Mouse (Mus musculus) megakaryocyte, adult 5-6 weeks (primary cell): ENCODE data around the gene 4931406C07Rik. TPM values are rescaled to one million over a fixed set of nuclear protein-coding genes. Genes with fewer than 3 reads are reported as not detected.
A peak's percentile ranks its signal among the peaks of the same experiment; 100 is the strongest.
"Not testable (repeated sequence)": the region's sequence is repeated elsewhere in the genome, so short reads cannot be mapped to it uniquely, and the experiment has no call there.

ENCODE experiments used
- ATAC-seq: 2 replicates; pipeline ENCODE4 v1.8.0; 2016; ENCODE audit warnings: mild to moderate bottlenecking, inconsistent platforms; ENCODE audit not compliant: poor library complexity, severe bottlenecking
- total RNA-seq, 2 experiments: library from RNA; stranded (forward) in 1 of 2; stranded (reverse) in 1 of 2; fragments of 153-499, 151-499 nt in 1 of 2; fragments of 221-1000, 200-1000 nt in 1 of 2; gene quantifications; 2 replicates each; pipeline versions ENCODE4 v1.2.3 to v1.2.4; 2015 to 2017

4931406C07Rik gene
- total RNA-seq (2015) (8.2 and 9.1 TPM in 2 replicates), total RNA-seq (2017) (8.0 and 8.6 TPM in 2 replicates)

DNA sequence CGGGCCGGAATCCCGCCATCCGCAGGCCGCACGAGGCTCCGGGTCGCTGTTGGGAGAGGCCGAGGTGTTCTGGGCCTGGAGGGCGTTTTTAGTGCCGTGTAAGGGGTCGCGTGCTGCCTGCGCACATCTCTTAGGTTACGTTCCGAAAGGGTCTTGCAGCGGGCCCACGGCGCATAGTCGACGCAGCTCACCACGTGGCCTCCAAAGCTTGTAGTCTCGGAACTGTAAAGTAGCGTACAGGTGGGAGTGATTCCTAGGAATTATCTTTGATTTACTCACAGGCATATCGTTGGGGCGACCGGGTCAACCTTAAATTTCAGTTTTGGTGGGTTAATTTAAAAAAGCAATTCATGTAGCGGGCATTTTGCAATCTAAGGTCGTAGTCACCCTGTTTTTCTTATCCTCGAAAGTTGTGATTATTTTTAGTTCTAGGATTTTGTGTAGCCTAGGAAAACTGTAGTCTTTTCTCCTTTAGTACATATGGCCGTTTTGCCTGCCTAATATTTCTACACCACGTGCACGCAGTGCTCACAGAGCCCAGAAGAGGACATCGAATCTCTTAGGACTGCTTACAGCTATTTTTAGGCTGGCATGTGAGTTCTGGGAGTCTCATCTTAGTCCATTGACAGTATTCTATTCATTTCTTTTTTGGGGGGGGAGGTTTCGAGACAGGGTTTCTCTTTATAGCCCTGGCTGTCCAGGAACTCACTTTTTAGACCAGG lies at the start of gene 4931406C07Rik:
Gene 4931406C07Rik, minus strand, starts transcription at position 51 of the 722 bp plus-strand sequence.
- ATAC-seq: no peak

DNA sequence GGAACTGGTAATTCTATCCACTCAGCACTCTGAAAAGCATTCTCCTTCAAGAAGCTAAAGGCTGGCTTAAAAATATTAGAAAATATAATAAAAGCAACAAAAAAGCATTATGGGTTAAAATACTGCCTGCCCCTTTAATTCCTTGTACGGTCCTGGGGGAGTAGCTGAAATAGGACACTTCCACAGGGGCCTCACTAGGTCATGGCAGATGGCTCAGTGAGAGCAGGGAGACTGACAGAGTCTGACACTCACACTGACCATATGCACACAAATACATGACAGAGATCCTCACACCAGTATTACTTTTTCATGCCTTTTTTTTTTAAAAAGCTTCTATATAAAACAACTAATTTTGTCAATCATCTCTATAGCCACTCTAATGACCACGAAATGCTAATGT lies 43.7 kb upstream of the 4931406C07Rik start:
- ATAC-seq: no peak

DNA sequence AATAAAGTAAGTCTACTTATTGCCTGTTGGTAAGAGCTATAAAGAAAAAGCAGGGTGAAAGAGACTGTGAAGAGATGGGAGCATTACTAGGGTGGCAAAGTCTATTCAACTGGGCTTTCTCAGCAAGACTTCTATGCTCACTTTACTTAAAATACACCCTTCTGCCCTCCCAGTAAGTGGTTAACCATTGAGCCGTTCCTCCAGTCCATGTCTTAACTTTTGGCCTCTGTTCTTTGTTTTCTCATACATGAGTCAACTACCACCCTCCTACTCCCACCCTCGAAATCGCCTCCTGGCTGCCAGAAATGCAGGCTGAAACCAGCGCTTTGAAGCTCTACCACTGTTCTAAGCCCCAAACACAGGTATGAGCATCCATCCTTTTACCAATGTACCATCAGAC lies 31.5 kb upstream of the 4931406C07Rik start:
- no peak for ATAC-seq

DNA sequence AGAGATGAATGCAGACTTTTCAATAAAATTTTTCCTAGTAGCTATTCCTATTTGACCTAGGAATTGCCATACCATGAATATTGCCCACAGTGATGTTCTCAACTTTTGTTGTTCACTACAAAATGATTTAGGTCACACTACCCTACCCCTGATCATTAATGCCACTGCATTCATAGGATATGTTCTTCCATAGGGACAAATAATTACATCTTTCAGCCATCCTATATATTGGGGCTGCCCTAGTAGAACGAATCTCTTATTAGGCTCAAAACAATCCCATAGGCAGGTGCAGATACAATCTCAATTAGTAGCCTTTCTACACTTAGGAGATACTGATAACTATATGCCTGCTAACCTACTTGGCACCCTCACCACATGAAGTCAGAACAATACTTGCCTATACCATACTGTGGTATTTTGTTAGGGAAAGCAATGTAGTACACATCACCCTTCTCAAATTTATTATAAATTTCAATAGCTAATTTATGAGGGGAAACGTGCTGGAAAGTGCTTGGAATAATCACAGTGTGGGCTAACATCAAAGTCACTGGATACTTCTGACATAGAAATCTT lies 12.0 kb upstream of the 4931406C07Rik start:
- no peak for ATAC-seq

DNA sequence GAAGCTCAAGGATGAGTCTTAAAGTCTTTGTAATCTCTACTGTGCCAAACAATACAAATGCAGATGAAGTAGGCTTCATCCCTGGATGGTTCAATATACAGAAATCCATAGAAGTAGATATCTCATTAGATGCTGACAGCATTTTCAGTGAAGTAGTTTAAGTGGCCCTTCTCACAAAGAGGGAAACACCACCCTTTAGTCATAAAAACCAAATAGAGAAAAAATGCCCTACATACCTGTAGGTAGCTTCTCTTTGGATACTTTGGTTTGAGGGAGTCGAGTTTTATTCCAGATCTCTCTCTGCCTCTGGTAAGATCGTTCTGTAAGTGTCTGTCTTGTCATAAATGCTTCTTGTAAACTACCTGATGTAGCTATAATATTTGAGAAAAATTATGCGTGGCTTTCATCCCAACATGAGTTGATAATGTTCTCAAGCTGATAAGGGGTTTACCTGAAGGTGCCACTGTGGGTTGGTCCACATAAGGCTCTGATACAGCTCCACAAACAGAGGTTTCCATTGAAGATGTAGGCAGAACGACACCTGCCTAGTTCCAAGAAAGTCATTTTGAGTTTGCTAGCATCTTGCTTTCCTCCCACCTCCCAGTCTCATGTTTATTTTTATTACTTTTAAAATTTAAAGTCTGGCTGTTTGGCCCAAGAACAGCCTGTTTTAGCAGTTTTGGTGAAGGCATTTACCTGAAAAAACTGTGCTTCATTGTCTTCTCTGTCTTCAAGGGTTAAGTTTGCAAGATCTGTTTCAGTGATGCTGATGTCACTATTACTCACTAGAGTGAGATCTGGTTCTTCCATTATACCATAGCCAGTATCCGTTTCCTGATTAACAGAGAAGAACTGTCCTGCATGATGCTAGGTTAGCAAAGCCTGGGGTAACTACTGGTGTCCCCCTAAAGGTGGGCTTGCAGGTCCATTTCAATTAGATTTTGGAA lies 11.2 kb upstream of the 4931406C07Rik start:
- no peak for ATAC-seq

DNA sequence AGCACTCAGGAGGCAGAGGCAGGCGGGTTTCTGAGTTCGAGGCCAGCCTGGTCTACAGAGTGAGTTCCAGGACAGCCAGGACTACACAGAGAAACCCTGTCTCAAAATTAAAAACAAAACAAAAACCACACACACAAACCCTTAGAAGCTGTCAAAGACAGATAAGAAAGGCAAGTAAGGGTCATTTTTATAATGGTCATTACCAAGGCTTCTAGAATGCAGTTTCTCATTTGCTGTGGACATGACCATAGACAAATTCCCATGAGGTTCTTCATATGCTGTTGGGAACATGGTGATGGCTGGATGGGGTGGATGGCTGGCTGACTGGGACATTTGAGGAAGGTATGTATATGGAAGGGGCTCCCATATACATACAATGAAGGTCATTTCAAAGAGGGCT lies 10.0 kb upstream of the 4931406C07Rik start:
- ATAC-seq: not testable (repeated sequence)

DNA sequence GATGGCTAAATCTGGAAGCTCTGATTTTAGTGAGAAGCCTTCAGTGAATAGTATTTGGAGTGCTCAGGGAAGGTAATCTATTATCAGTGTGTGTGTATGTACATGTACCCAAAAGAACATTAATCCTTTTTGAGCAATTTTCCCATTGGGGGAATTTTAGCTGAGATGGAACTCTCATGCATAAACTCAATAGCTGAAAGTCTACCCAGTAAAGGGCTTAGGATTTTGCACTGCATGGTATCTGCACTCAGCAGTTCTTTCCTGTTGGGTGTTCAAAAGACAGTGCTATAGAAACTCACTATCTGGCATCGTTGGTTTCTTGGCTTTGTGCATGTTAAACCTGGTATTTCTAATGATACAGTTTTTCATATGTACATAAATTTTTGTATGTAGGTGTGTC lies 8.4 kb upstream of the 4931406C07Rik start:
- no peak for ATAC-seq

DNA sequence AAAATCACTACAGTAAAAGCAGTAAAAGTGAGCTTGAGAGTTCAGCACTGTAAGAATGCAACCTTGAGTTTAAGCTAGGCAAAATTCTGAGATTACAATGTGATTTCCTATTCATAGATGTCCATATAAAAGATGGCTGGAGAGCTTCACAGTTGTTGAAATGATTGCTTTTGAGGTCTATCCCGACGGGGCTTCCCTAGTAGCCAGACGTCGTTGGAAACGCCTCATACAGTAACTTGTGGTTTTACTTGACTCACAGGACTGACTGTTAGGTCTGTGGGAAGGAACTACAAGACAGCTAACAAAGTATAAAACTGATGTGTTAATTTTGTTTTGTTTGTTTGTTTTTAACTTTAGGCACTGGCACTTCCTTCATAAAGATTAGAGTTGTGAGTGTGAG lies 7.4 kb upstream of the 4931406C07Rik start:
- ATAC-seq: no peak

DNA sequence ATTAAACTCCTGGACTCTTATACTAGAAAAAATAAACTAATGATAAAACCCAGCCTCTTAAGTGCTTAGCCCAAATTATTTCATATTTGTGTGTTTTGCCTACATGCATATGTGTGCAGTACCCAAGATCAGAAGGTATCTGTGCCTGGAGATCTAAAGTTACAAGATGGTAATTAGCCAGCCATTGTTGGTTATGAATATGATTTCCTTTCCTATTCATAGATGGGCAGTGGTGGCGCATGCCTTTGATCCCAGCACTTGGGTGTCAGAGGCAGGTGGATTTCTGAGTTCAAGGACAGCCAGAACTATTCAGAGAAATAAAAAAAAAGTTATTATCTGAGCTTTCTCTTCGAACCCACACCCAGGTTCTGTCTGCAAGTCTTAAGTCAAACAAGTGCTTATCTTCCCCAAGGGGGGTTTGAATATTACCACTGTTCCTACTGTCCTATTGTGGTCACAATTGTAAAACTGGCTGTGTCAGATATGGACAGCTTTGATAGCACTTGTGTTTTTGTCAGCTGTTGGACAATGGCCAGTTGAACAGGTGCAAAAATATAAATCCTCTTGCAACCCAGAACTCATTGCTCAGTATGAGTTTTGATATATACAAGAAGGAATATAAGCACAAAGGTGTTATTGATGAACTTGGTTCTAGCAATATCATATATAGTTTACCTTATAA lies 5.9 kb upstream of the 4931406C07Rik start:
- ATAC-seq: no peak

DNA sequence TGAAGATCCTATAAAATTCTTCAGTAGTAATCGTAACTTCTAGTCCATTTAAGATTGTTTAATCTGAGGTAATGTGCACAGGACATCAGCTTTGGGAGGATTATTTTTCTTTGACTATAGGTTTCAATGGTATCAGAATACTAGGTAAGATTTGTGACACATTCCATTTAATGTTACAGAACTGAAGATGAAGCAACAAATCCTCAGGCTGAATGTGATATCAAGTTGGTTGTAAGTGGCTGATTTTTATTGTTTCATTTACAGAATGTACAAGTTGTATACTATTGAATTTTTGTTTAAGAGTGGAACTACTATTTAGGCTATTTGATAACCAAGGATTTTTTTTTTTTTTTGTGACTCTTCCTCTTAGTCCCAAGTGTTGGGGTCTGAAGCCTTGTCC lies 3.9 kb upstream of the 4931406C07Rik start:
- no peak for ATAC-seq

DNA sequence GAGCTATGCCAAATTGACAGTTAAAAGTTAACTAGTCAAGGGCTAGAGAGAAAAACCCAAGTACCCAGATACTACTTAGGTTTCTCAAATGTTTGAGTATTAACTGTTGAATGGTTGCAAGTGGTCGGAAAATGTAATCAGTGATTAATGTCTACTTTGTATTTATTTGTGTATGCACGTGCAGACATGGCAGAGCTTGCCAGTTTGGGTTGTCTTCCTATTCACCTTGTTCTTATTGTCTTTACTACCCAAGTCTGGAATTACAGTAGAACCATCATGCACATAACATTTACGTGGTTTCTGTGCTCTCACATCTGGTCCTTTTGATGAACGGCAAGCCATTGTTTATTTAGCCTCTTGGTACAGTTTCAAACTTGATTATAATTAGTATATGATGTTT lies 3.2 kb upstream of the 4931406C07Rik start:
- ATAC-seq: no peak

DNA sequence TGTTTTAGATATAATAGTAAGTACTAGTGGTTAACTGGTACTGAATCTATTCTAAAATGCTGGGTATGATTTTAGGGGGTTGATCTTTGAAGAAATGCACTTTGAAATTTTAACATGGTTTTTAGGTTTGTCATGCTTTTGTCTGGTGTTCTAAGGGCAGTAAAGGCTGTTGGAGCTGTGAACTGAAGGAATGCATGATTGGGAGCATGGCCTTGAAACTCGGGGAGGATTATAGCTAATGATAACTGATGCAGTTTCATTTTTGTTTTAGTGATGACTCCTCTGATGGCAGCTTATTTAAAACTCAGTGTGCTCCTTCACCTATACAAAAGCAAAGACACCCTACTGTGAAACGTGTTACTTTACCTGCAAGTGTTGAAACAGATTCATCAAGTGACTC lies 2.0 kb upstream of the 4931406C07Rik start:
- no peak for ATAC-seq

DNA sequence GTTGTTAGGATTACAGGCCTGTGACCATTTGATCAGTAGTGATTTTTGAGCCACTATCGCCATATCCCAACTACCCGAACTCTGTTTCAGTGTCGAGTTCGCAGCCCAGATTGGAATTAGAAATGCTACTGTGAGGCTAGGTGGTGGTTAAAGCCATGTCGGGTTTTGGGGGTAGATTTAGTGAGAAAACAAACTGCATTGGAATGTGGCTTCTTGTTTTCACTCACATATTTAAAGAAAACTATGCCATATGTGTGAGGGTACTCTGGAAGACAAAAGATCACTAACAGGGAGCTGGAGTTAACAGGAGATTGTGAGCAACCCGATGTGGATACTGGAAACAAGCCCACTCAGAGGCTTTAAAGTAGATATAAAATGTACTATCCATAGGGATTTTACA lies 1.0 kb upstream of the 4931406C07Rik start:
- no peak for ATAC-seq

DNA sequence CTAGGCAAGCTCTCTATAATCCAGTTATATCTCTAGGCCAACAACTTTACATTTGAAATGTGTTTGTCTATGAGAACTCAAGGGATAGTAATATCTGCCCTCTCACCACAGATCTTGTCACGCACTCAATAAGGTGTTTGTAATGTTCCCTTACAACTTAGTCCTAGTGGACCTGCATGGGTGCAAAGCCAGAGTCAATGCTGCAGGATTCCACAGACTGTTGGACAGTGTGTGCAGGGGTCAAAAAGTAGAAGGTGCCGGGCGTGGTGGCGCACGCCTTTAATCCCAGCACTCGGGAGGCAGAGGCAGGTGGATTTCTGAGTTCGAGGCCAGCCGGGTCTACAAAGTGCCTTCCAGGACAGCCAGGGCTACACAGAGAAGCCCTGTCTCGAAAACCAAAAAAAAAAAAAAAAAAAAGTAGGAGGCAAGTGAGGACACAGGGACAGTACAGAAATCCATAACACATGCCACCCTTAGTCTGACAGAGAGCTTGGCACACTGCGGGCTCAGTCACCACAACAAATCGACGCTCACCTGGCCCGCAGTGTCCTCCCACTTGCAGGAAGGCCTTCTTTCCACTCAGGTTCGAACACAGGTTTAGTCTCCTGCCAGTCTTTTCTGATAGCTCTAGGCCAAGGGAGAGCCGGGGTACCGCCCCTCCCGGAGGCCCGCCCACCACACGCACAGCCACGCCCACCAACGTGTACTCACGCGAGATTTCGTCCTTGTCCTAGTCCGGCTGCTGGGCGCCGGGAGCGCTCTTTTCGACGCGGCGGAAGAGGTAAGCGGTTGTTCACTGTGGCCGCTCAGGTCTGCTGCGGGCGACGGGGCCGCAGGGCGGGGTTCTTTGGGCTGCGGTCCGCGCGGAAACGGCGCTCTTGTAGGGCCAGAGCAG lies 498 bp downstream of the 4931406C07Rik start, which contains the start of gene Taf1d:
Gene Taf1d, plus strand, starts transcription at position 712 of the 895 bp plus-strand sequence.
- peak; percentile 97 for ATAC-seq

DNA sequence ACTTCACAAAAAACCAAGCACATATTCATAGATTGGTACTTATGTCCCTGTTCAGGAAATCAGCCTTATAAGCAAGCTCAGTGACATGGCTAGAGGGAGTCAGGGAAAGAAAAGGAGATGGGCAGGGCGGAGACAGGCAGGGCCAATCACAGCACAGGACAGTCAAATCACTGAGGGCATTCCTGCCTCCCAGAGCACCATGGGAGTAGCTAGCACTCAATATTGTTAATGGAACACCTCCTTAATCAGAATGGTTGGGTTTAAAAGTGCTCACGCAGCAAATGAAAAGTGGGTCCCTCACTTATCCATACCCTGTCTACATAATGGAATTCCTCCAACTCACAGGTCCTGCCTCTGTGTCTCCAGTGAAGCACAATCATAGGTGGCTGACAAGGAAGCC lies 3.4 kb downstream of the 4931406C07Rik start:
- ATAC-seq: no peak

DNA sequence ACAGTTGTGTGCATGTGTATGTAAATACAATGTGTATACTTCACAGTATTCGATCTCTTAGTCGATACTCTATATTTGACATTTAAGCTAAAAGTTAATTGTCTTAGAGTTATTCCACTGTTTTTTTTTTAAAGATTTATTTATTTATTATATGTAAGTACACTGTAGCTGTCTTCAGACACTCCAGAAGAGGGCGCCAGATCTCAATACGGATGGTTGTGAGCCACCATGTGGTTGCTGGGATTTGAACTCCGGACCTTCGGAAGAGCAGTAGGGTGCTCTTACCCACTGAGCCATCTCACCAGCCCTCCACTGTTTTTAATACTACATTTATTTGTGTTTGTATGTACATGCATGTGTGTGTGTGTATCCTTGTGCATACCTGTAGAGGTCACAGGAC lies 4.2 kb downstream of the 4931406C07Rik start:
- not testable (repeated sequence) for ATAC-seq

DNA sequence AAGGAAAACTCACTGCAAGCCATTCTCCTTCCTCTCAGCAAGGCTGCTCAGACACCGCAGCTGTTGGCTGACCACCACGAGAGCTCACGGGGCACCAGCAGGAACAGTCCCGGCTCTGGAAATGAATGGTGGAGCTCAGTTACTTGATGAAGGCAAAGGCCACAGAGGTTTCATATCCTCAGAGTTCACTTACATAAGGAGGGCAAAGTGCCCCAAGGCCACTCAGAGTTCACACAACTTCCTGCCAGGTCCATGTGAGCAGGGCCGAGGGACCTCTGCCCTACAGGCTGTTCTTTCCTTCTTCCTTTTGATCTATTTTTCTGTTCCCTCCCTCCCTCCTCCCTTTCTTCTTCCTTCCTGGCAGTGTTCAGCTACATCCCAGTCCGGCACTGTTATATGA lies 4.8 kb downstream of the 4931406C07Rik start:
- ATAC-seq: peak; percentile 45

DNA sequence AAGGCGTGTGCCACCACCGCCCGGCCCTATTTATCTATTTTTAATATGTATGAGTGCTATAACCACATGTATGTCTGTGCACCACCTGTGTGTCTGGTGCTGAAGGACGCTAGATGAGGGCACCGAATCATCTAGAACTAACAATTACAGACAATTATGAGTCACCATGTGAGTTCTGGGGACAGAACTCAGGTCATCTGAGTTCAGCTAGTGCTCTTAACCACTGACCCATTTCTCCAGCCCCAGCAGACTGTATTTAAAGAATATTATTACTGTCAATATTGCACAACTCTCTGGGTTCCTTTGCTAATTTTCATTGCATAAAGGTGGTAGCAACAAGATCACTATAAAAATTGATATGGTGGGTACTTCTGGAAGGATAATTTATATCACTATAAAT lies 6.2 kb downstream of the 4931406C07Rik start:
- no peak for ATAC-seq

DNA sequence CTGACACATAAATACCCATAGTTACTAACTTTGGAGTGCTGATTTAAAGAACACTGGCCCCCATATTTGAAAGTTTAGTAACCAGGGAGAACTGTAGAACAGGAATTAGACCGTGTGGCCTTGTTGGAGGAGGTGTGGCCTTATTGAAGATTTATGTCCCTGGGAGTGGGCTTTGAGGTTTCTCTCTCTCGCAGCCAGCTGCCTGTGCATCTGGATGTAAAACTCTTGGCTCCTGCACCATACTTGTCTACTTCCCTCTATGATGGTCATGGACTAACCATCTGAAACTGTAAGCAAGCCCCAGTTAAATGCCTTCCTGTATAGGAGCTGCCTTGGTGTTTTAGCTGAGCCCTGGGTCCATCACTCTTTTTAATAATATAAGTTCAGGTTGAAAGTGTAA lies 7.8 kb downstream of the 4931406C07Rik start:
- ATAC-seq: peak; percentile 56

DNA sequence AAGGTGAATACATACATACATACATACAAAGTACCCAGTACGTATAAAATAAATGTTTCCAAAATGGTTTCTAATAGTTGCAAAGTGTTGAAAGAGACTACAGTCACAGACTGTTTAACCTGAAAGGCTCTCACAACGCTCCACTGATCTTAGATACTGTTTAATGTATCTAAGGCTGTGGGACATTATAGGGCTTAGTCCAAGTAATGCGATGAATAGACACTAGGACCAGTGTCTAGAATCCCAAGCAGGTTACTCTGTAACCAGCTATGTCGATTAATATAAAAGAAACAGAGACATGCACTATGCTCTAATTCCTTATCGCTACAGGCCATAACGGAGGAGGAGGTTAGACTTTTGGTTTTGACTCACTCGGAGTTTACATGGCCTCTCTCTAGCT lies 9.1 kb downstream of the 4931406C07Rik start:
- ATAC-seq: no peak
